Mouse (Mus musculus) midbrain, embryonic 10.5 days (tissue): ENCODE results near the gene Nptn. TPM values are rescaled to one million over a fixed set of nuclear protein-coding genes. Genes with fewer than 3 reads are reported as not detected.

Source experiments
- DNase-seq: peaks from one replicate; pipeline ENCODE4 v3.0.0-alpha.2; 2017; ENCODE audit warnings: low spot score
- H3K27ac ChIP-seq: fragments of 300-500 bp; sonication (generic); replicated peaks from 2 replicates; pipeline ENCODE4 v1.5.1; 2016; ENCODE audit warnings: mild to moderate bottlenecking
- H3K27me3 ChIP-seq: fragments of 300-500 bp; sonication (generic); 2 replicates; pipeline ENCODE4 v1.6.1; 2016; ENCODE audit warnings: low read depth, mild to moderate bottlenecking; ENCODE audit not compliant: poor library complexity, severe bottlenecking
- H3K36me3 ChIP-seq: fragments of 300-500 bp; sonication (generic); 2 replicates; pipeline ENCODE4 v1.6.1; 2016; ENCODE audit warnings: mild to moderate bottlenecking, moderate library complexity
- H3K4me1 ChIP-seq: fragments of 300-500 bp; sonication (generic); 2 replicates; pipeline ENCODE4 v1.6.1; 2016
- H3K4me3 ChIP-seq: fragments of 300-500 bp; sonication (generic); 2 replicates; pipeline ENCODE4 v1.5.1; 2016; ENCODE audit warnings: mild to moderate bottlenecking, moderate library complexity
- H3K9me3 ChIP-seq: fragments of 300-500 bp; sonication (generic); replicated peaks from 2 replicates; pipeline ENCODE4 v1.6.1; 2016; ENCODE audit warnings: mild to moderate bottlenecking
- WGBS: fragments of 180-500 bp; shearing (Covaris S2); methylation state at CpG from one replicate; pipeline ENCODE4 v1.1.7; 2016; 5-methylcytosine and 5-hydroxymethylcytosine counted together
- polyA plus RNA-seq: library from polyadenylated mRNA; unstranded; fragments of >200 nt; fragmentation: Nextera tagmentation; extraction: Ambion mirVana; gene quantifications from 2 replicates; pipeline ENCODE4 v1.2.1, GENCODE M21; 2016

Nptn gene
- polyA plus RNA-seq, 1 experiment from 2014 or later: 52.5 TPM

DNA sequence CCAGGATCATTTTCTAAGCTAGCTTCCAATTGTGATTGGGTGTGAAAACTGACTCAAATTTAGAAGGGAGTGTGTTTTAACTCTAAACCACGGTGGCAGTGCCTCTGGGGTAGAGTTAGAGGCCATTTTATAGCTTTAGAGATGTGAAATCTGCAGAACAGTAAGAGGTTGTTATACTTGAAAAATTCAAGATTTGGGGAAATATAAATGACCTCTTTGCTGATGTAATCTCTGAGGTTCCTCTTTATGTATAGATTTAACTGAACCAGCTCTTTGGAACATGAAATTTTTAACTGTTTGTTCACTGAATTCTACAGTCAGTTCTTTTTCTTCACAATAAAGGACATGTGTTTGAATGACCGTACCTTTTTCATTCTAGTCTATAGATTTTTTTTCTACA, 48.4 kb downstream of the Nptn start:
- DNase-seq: no peak
- H3K36me3 ChIP-seq: peaks cover 56% of the 10 kb centered on the region

DNA sequence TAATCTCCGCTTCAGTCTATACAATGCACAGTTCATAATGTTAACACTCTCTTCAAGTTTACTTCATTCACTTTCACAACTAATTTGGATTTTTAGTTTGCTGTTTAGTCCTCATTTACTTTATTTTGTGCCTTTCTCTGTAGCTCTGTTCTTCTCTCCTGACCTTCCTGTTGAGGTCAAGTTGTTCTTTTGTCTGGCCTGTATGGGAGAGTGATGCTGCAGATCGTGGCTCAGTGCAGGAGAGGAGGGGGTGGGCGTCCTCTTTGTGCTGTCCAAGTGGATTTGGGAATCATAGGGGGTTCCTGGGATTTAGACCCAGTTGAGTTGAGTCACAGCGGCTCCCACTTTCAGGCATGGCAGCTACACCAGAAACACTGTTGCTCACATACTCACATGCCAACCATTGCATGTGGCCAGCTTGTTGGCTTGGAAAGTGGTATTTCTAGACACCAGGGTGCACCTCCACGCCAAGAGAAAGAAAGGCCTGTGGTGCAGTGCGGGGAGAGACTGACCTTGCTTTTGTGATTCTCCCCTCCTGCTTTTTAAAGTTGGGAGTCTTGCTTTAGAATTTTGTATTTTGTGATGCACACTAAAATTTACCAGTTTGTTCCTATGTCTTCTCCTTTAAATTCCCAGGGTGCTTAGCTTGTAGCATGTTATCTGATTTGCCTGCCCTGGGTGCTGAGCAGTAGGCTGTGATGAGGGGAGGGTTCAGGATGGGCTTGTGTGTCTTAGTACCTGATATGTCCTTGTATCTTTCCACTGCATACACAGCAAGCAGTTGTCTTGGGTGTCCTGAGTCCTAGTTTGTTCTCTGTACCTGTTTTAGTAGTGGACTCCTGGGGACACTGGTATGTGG, 66.6 kb downstream of the Nptn start:
- peaks cover 15% of the 10 kb centered on the region for H3K4me1 ChIP-seq
- no peaks in the 10 kb centered on the region for H3K9me3 ChIP-seq
- H3K27ac ChIP-seq: no peak overlapping the region
- H3K4me3 ChIP-seq: no peak overlapping the region
- H3K36me3 ChIP-seq: peaks cover 28% of the 10 kb centered on the region
- H3K27me3 ChIP-seq: no peaks in the 10 kb centered on the region
- DNase-seq: no peak
- WGBS: 59% methylated on average over 6 of the region's 6 CpGs

More for the DNA sequence above, 48.4 kb downstream of the Nptn start:
- no peak overlapping the region for H3K27ac ChIP-seq
- no peaks in the 10 kb centered on the region for H3K4me1 ChIP-seq
- H3K27me3 ChIP-seq: no peaks in the 10 kb centered on the region
- H3K9me3 ChIP-seq: no peaks in the 10 kb centered on the region
- WGBS: 91% methylated on average over 2 of the region's 2 CpGs
- no peak overlapping the region for H3K4me3 ChIP-seq

DNA sequence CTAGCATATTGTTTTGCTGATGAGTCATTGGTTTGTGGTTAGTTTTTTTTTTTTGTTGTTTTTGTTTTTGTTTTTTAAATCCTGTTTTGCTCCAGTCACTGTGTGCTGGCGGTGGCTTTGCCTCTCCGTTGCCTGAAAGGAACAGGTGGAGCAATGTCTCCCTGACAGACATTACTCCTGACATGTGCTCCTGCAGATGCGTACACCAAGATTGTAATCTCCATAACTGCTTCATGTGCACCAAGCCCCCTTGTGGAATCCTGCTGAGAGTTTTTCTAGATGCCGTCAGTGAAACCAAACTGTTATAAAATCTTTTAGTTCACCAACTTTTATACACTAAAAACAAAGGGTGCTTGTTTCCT, 67.2 kb downstream of the Nptn start:
- Histone ChIP-seq H3K36me3 (peaks cover 22% of the 10 kb centered on the region), H3K27me3 (no peaks in the 10 kb centered on the region), H3K9me3 (no peaks in the 10 kb centered on the region), H3K4me3 (no peak overlapping the region), H3K27ac (no peak overlapping the region), H3K4me1 (peaks cover 15% of the 10 kb centered on the region)
- DNase-seq: no peak
- WGBS: 80% methylated on average over 4 of the region's 4 CpGs

DNA sequence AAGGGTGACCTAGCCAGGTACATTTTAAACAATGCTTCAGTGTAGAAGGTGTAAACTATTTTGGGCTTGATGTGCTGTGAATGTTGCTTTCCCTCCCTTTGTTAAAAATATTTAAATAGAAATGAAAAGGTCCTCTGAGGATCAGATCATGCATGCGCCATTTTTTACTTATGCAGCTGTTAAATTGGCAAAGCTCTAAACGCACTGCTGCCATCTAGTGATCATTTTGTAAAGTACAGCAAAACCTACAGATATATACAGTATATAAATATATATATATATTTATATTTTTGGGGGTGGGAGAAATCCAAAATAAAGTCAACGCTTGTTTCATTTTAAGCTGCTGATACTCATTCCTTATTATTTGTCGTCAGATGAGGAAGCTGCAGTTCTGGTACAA, 70.0 kb downstream of the Nptn start:
- WGBS: 70% methylated on average over 4 of the region's 4 CpGs
- Histone ChIP-seq H3K27ac (no peak overlapping the region), H3K27me3 (no peaks in the 10 kb centered on the region), H3K9me3 (no peaks in the 10 kb centered on the region), H3K36me3 (peaks cover 7% of the 10 kb centered on the region), H3K4me3 (no peak overlapping the region), H3K4me1 (peaks cover 15% of the 10 kb centered on the region)
- no peak for DNase-seq

DNA sequence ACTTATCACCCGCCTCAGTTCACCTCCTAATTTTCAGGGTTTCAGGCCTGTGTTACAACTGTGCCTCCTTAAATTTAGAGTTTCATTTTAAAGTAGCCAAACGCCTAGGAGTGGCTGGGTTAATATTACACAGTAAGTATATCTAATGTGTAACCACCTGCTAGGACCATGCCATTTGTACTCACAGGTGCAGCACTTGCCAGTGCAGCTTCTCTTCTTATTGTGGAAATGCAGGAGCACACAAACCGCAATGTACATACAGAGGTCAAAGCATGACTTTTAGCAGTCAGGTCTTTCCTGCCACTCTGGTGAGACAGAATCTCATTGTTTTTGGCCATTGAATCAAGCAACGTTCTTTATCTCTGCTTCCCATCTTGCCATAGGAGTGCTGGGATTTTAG, 72.5 kb downstream of the Nptn start:
- H3K27me3 ChIP-seq: no peaks in the 10 kb centered on the region
- WGBS: 82% methylated on average over 4 of the region's 4 CpGs
- no peak overlapping the region for H3K4me3 ChIP-seq
- no peak overlapping the region for H3K27ac ChIP-seq
- H3K4me1 ChIP-seq: no peaks in the 10 kb centered on the region
- H3K36me3 ChIP-seq: peaks cover 10% of the 10 kb centered on the region
- no peak for DNase-seq
- no peaks in the 10 kb centered on the region for H3K9me3 ChIP-seq

DNA sequence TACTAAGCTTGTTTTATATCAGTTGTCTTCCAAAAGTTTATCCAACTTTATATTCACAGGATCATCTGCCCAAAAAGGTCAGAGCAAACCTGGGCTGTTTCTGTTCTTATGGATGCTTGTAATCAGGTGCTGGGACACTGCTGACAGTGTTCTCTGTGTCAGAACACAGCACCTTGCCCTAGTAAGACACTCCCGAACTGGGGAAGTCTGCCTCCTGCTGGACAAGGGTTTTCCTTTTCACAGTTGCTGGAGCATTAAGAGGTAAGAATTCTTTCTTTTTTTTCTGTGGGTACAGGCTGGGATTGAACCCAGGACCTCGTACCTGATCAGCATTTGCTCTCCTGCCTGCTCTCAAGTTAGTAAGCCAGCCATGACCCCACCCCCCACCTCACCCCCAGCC, 74.4 kb downstream of the Nptn start:
- no peak overlapping the region for H3K4me3 ChIP-seq
- H3K36me3 ChIP-seq: peaks cover 11% of the 10 kb centered on the region
- no peak overlapping the region for H3K27ac ChIP-seq
- H3K27me3 ChIP-seq: no peaks in the 10 kb centered on the region
- no peak for DNase-seq
- 67% methylated on average over 2 of the region's 2 CpGs for WGBS
- no peaks in the 10 kb centered on the region for H3K4me1 ChIP-seq
- no peaks in the 10 kb centered on the region for H3K9me3 ChIP-seq

DNA sequence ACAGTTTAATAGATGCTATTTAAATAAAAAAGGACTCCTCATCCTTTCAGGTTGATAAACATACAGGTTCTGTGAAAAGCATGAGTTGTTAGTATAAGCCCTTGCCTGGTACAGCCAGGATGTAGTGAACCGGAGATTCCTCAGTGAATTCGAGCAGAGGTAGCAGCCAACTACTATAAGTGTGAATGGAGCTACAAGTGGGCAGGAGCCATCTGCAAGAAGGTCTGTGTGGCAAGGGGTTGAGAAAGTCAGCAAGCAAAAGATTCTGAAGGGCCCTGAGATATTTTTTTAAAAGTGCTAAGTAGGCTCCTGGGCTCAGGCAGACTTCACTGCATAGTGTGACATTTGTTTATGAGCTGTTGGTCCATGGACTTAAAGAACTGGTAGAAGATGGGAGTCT, 74.8 kb downstream of the Nptn start:
- WGBS: 91% methylated on average over 2 of the region's 2 CpGs
- Histone ChIP-seq H3K27ac (no peak overlapping the region), H3K9me3 (no peaks in the 10 kb centered on the region), H3K27me3 (no peaks in the 10 kb centered on the region), H3K36me3 (peaks cover 8% of the 10 kb centered on the region), H3K4me1 (no peaks in the 10 kb centered on the region), H3K4me3 (no peak overlapping the region)
- DNase-seq: no peak

DNA sequence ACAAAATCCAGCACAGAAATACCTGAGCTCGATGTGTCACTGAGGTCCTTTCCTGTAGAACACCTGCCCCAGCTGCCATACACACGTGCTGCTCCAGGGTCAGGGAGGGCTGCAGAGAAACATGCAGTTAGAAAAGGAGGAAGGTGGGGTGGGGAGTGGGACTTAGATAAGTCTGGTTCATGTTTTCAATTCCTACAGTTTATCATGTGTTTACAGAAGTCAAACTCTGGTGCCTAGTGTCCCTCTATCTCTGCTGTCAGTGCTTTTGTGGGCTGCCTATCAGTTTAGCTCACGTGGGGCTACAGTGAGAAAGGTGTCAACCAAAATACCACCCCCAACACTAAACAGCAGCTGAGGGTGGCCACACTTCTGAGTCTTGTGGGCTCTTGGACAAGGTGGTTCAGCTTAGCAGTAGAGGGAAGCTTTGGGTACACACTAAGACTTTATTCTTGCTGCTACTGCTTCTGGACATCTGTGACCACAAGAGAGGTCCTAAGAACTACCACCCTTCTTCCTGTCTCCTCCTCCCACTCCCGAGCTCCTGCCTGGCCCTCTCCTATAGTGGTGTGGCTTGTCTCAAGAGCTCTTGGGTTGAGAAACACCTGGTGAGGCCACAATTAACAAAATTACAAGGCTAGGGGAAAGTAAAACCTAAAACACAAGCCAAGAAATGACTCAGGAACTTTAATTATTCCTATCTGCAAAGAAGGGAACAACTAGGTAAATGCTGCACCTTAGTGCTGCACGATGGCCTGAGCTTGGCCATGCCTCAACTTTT, 75.9 kb downstream of the Nptn start:
- no peaks in the 10 kb centered on the region for H3K4me1 ChIP-seq
- 87% methylated on average over 5 of the region's 5 CpGs for WGBS

DNA sequence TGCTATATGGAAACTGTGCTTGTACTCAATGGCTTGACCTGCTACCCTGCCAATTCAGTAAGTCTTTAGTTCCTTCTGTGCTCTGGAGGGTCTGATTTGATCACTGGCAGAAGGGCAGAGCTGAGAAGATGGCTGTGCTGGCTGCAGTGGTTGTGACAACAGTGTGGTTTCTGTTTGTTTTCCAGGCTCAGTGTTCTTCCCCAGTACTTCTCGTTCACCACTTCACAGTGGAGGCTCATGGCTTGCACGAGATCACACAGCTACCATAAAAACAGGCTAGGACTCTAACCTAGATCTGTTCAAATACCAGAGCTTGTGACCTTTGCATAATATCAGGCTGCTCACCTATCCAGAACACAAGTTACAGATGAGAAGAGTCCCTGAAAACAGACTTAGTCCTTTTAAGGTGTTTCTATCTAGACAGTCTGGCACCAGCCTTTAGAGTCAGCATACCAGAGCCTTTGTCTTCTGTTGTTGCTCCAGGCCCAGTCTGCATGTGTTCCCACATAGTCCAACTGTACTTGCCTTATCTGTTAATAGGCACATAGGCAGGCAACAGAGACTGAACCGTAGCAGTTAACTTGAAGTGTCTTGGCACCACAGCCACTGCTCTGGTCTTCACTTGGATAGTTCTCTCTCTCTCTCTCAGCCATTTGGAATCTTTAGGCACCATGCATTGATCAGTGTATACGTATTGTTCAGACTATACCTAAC, 76.7 kb downstream of the Nptn start:
- Histone ChIP-seq H3K4me3 (no peak overlapping the region), H3K4me1 (no peaks in the 10 kb centered on the region), H3K27ac (peak overlapping the region; percentile 3; the same call in 1 of the 2 replicates), H3K27me3 (no peaks in the 10 kb centered on the region), H3K9me3 (no peaks in the 10 kb centered on the region), H3K36me3 (peaks cover 17% of the 10 kb centered on the region)
- WGBS: 89% methylated on average over 4 of the region's 4 CpGs
- DNase-seq: no peak

More for the DNA sequence above, 75.9 kb downstream of the Nptn start:
- Histone ChIP-seq H3K27ac (no peak overlapping the region), H3K9me3 (no peaks in the 10 kb centered on the region), H3K27me3 (no peaks in the 10 kb centered on the region), H3K4me3 (no peak overlapping the region), H3K36me3 (peaks cover 17% of the 10 kb centered on the region)
- no peak for DNase-seq

DNA sequence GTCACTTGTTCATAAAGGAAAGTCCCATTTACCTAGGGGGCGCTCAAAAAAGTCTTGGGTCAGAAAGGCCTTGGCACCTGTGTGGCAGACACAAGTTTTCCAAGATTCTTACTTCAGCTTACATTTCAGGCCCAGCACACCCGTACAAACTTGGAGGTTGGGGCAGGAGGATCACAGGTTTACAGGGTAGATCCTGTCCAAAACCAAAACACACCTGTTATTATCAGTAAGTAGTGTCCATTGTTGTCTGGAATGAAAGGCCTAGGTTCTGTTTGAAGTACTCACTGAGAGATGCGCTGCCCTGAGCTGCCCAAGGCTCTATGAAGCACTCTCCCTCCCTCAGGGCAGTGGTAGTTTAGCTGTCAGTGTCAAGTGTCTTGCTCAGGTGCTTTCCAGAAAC, 77.3 kb downstream of the Nptn start:
- Histone ChIP-seq H3K9me3 (no peaks in the 10 kb centered on the region), H3K36me3 (peaks cover 17% of the 10 kb centered on the region), H3K4me3 (no peak overlapping the region), H3K27me3 (no peaks in the 10 kb centered on the region), H3K4me1 (no peaks in the 10 kb centered on the region), H3K27ac (no peak overlapping the region)
- no peak for DNase-seq
- WGBS: 86% methylated on average over 3 of the region's 3 CpGs

DNA sequence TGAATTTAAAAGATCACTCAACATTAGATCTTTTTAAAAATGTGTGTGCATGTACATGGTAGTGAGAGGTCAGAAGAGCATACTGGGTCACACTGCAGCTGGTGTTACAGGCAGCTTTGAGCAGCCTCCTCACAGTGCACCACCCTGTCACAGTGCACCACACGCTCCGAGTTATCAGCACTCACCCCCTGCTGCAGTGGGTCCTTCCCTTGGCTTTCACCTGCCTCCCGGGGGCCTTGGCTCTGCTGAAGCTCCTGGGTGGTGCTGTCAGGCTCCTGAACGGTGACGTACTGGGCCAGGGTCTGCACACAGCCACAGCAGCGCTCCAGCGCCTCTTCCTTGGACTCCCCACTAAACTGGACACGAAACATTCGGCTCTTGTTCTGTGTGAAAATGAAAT, 77.9 kb downstream of the Nptn start:
- Histone ChIP-seq H3K36me3 (peaks cover 19% of the 10 kb centered on the region), H3K9me3 (no peaks in the 10 kb centered on the region), H3K4me3 (no peak overlapping the region), H3K27ac (peak overlapping the region; percentile 53; the same call in 1 of the 2 replicates), H3K27me3 (no peaks in the 10 kb centered on the region), H3K4me1 (no peaks in the 10 kb centered on the region)
- no peak for DNase-seq
- WGBS: 81% methylated on average over 9 of the region's 9 CpGs

DNA sequence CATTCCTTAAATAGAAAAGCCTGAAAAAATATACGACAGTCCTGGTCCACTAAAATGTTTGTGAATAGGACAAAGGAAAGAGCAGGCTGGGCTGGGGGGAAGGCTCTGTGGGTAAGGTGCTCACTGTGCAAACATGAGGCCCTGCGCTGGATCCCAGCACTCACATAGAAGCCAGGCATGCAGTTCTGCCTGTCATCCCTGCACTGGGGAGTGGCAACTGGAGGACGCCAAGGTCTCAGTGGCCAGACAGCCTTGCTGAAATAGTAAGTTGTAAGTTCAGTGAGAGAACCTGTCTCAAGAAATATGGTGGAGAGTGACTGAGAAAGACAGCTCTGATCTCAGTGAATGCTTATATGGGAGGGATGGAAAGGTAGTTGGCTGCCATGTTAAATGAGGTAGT, 78.6 kb downstream of the Nptn start:
- WGBS: 89% methylated on average over 3 of the region's 3 CpGs
- peaks cover 23% of the 10 kb centered on the region for H3K36me3 ChIP-seq
- no peak for DNase-seq
- no peak overlapping the region for H3K27ac ChIP-seq
- no peaks in the 10 kb centered on the region for H3K27me3 ChIP-seq
- H3K4me1 ChIP-seq: no peaks in the 10 kb centered on the region
- H3K4me3 ChIP-seq: no peak overlapping the region
- H3K9me3 ChIP-seq: no peaks in the 10 kb centered on the region
